Mouse (Mus musculus): Measurements from ENCODE around the gene Polk. TPM values are rescaled to one million over a fixed set of nuclear protein-coding genes. Genes with fewer than 3 reads are reported as not detected.
A peak's percentile ranks its signal among the peaks of the same experiment; 100 is the strongest.

Polk gene
- polyA plus RNA-seq, 1 experiment from 2014 or later: 9.0 TPM

DNA sequence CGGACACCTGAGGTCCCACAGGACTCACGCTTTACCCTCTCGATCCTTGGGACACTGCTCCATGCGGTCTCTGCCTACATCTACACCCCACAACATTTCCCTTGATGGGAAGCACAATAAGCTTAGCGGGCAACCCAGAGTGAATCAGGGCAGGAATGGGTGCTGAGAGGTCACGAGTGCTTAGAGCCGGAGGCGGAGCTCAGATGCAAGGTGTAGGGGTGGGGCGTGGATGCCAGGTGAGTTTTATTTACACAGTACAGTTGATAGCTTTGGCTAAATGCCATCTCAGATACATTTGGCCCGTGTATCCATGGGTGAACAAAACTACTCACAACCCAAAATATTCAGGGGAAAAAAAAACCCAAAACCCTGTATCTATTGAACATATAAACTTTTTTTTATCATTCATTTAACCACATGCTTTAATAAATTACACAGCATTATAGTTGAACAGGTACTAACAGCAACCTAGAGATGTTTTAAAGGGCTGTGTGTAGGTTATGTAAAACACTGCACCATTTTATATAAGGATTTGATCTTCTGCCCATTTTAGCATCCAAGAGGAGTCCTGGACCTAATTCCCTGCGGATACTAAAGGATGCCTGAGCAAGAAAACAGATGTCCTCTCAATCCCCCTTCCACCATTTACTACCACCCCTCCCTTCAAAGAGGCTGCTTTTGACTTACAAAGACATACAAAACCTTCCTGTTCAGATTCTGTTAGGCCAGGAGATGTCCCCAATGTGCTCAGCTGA, 90.8 kb downstream of the Polk start:
- WGBS: 91% methylated on average over 11 of the region's 11 CpGs
- no peak overlapping the region for H3K27ac ChIP-seq
- H3K36me3 ChIP-seq (replicated peaks): no peaks in the 10 kb centered on the region
- H3K9me3 ChIP-seq: no peaks in the 10 kb centered on the region
- H3K4me3 ChIP-seq: no peak overlapping the region
- H3K27me3 ChIP-seq (ENCODE audit: poor library complexity, severe bottlenecking): no peaks in the 10 kb centered on the region
- DNase-seq (ENCODE audit: extremely low spot score, low spot score): no peak
- no peaks in the 10 kb centered on the region for H3K4me1 ChIP-seq

DNA sequence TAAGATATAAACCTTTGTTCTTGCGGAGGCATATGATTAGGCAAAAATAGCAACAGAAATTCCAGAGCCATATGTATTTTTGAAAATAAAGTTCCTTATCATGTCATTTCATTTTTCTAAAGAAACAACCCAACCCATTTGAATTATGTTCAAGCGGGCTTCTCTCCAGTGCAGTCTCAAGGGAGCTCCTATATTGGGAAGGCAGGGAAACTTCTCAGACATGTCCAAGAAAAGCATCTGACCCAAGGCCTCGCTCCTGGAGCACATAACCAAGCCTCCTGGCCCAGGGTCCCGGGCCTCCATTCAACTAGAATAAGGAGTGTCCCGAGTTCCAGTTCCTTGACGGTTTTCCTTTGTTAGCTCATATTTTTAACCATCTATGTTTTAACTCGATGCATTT, 91.5 kb downstream of the Polk start:
- no peaks in the 10 kb centered on the region for H3K36me3 ChIP-seq (replicated peaks)
- no peaks in the 10 kb centered on the region for H3K27me3 ChIP-seq (ENCODE audit: poor library complexity, severe bottlenecking)
- 92% methylated on average over 7 of the region's 7 CpGs for WGBS
- no peak overlapping the region for H3K27ac ChIP-seq
- no peaks in the 10 kb centered on the region for H3K4me1 ChIP-seq
- H3K4me3 ChIP-seq: no peak overlapping the region
- H3K9me3 ChIP-seq: no peaks in the 10 kb centered on the region
- DNase-seq (ENCODE audit: extremely low spot score, low spot score): no peak

DNA sequence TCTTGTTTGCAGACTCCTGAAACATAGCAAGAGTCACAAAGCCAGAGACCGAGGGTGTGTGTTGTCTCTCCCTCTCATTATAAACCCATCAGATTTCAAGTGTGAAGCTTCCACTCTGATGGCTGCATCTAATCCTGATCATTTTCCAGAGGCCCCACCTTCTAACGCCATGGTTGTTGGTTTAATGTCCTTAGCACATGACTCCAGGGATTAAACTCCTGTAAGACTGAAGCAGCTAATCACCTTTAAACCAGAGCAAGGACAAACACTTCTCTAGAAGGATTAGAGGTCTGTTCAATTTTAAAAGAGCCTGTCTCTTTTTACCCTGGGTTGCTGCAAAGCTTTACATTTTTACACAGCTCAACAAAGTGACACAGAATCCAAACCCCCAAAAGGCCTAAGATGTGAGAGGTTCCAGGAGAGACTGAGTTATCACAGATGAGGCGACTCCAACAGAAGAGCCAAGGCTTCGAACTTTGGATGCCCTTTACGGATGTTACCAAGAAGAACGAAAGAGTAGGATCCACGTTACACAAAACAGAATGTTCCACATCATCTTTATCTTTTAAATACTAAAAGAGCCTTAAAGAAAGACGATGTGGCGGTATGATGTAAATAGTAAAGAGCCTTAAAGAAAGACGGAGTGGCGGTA, 92.0 kb downstream of the Polk start:
- H3K27me3 ChIP-seq (ENCODE audit: poor library complexity, severe bottlenecking): no peaks in the 10 kb centered on the region
- DNase-seq (ENCODE audit: extremely low spot score, low spot score): no peak
- H3K4me3 ChIP-seq: no peak overlapping the region
- 81% methylated on average over 11 of the region's 11 CpGs for WGBS
- no peaks in the 10 kb centered on the region for H3K36me3 ChIP-seq (replicated peaks)
- no peaks in the 10 kb centered on the region for H3K4me1 ChIP-seq
- H3K27ac ChIP-seq: no peak overlapping the region
- no peaks in the 10 kb centered on the region for H3K9me3 ChIP-seq

DNA sequence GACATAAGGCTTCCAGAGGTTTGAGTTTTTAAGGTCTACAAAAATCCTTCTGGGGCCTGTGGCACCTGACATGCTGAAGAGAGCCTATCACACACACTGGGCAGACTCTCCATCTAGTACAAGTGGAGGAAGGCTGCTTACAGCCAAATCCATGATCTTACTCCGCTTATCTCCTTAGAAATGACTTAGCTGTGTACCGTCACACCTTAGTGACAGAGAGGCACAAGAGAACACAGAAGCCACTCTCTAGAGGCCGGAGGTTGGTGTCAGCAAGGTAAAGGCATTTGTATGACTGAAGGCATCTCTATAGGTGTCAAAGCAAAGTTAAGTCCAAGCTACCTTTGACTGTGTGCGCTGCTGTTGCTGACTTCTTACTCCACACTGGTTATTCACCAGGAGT, 101.9 kb downstream of the Polk start:
- Histone ChIP-seq H3K36me3 (replicated peaks) (no peaks in the 10 kb centered on the region), H3K4me1 (peaks cover 7% of the 10 kb centered on the region), H3K27me3 (ENCODE audit: poor library complexity, severe bottlenecking) (no peaks in the 10 kb centered on the region), H3K4me3 (no peak overlapping the region), H3K9me3 (no peaks in the 10 kb centered on the region), H3K27ac (no peak overlapping the region)
- 95% methylated on average over 4 of the region's 4 CpGs for WGBS
- DNase-seq (ENCODE audit: extremely low spot score, low spot score): no peak

DNA sequence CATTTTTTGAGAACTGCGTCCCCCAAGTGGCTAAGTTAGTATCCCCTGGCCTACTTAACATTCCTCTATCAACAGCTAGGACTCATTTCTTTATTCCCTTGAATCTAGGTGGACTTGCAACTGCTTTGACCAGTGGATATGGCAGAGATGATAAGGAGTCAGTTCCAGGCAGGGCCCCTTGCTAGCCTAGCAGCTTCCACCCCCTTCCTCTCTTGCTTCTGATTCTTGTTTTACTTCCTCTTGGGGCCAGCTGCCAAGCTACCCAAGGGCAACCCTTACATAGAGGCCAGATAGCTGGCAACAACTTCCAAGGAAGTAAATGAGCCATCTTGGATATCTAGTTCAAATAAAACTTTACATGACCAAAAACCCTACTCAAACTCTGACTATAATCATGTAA, 105.5 kb downstream of the Polk start:
- no peaks in the 10 kb centered on the region for H3K9me3 ChIP-seq
- H3K27me3 ChIP-seq (ENCODE audit: poor library complexity, severe bottlenecking): no peaks in the 10 kb centered on the region

DNA sequence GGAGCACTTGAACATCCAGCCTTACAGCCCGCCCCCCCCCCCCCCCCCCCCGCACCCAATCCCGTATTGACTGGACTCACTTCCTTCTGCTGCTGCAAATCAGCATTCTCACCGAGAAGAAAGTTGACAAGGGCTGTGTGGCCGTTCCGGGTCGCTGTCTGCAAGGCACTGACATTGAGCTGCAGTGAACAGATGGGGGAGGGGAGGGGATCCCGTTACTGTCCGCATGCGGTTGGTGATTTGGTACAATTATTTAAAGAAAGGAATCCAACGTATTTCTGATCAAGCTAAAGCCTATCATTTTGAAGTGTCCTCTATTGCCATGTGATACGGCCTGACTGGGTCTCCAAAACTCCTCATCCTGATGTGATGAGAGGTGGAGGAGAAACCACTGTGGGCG, 106.6 kb downstream of the Polk start:
- no peaks in the 10 kb centered on the region for H3K9me3 ChIP-seq
- H3K27ac ChIP-seq: no peak overlapping the region
- no peaks in the 10 kb centered on the region for H3K36me3 ChIP-seq (replicated peaks)
- WGBS: 55% methylated on average over 12 of the region's 13 CpGs
- H3K4me3 ChIP-seq: no peak overlapping the region
- H3K27me3 ChIP-seq (ENCODE audit: poor library complexity, severe bottlenecking): no peaks in the 10 kb centered on the region
- DNase-seq (ENCODE audit: extremely low spot score, low spot score): no peak
- peaks cover 17% of the 10 kb centered on the region for H3K4me1 ChIP-seq

More for the DNA sequence above, 105.5 kb downstream of the Polk start:
- Histone ChIP-seq H3K36me3 (replicated peaks) (no peaks in the 10 kb centered on the region), H3K4me3 (no peak overlapping the region), H3K4me1 (peaks cover 17% of the 10 kb centered on the region), H3K27ac (no peak overlapping the region)
- WGBS: 100% methylated on average over 1 of the region's 1 CpGs
- DNase-seq (ENCODE audit: extremely low spot score, low spot score): no peak

DNA sequence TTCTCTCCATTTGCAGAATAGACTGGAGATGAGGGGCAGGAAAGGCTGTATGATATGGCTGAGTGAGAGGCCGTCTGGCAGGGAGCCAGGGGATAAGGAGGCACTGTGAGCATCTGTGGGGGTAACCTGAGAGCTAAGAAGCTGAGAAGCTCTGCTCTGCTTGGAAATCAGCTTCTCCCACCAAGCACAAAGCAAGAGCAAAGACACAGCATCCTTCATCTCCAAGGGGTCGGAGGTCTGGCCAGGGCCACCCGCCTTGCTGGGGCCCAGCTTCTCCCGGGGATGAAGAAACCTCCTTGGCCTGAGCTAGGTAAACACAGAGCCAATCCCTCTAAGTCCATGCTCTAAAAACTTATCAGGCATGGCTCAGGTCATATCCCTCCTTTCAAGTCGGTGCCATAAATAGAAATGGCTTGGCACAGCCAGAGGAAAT, 107.5 kb downstream of the Polk start:
- 68% methylated on average over 5 of the region's 5 CpGs for WGBS
- DNase-seq (ENCODE audit: extremely low spot score, low spot score): no peak
- Histone ChIP-seq H3K9me3 (no peaks in the 10 kb centered on the region), H3K36me3 (replicated peaks) (no peaks in the 10 kb centered on the region), H3K4me3 (no peak overlapping the region), H3K27ac (peak overlapping the region; percentile 9; the same call in 1 of the 2 replicates), H3K27me3 (ENCODE audit: poor library complexity, severe bottlenecking) (no peaks in the 10 kb centered on the region), H3K4me1 (peaks cover 17% of the 10 kb centered on the region)

DNA sequence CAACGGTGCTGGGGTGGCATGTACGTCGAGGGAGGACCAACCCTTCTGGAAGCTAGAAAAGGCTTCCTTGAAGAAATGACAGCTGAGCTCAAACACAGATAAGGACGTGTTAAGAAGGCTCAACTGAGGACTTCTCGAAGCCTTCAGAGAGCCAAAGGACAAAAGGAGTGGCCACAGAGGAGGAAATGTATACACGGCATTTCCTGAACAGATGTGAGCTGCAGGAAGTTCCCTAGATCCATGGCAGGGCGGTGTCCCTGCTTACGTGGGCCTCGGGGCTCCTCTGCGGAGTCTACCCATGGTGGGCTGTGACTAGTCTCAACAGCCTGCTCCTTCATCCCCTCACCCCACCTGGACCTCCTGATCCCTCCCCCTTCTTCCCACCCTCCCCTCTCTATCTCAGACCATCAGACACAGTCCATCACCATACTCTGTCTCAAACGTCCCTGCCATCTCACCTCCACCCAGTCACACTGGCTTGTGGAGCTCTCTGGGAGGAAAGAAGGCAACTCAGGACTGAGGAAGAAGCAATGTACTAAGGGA, 108.7 kb downstream of the Polk start:
- WGBS: 85% methylated on average over 11 of the region's 11 CpGs
- no peak for DNase-seq (ENCODE audit: extremely low spot score, low spot score)
- Histone ChIP-seq H3K9me3 (no peaks in the 10 kb centered on the region), H3K4me3 (no peak overlapping the region), H3K36me3 (replicated peaks) (no peaks in the 10 kb centered on the region), H3K27ac (peak overlapping the region; percentile 30; the same call in 1 of the 2 replicates), H3K27me3 (ENCODE audit: poor library complexity, severe bottlenecking) (no peaks in the 10 kb centered on the region), H3K4me1 (peaks cover 17% of the 10 kb centered on the region)

DNA sequence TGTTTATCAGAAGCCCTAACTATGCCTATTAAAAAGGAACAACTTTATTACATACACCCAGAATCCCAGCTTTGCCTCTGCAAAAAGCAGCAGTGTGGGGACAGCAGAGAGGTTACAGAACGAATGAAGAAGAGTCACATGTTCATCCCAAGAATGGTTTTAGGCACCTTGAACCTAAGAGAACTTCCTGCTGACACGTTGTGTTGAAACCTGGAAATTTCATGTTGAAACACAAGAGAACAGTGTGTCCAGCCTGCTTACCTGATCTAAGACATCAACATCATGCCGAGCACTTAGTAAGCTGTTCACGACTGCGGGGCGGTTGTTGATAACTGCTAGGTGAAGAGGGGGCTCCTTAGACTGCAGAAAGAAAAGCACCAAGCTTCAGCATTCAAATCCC, 109.3 kb downstream of the Polk start:
- no peaks in the 10 kb centered on the region for H3K36me3 ChIP-seq (replicated peaks)
- H3K9me3 ChIP-seq: no peaks in the 10 kb centered on the region
- H3K27ac ChIP-seq: no peak overlapping the region
- H3K4me1 ChIP-seq: peaks cover 17% of the 10 kb centered on the region
- 88% methylated on average over 6 of the region's 6 CpGs for WGBS
- H3K4me3 ChIP-seq: no peak overlapping the region
- H3K27me3 ChIP-seq (ENCODE audit: poor library complexity, severe bottlenecking): no peaks in the 10 kb centered on the region
- DNase-seq (ENCODE audit: extremely low spot score, low spot score): no peak

DNA sequence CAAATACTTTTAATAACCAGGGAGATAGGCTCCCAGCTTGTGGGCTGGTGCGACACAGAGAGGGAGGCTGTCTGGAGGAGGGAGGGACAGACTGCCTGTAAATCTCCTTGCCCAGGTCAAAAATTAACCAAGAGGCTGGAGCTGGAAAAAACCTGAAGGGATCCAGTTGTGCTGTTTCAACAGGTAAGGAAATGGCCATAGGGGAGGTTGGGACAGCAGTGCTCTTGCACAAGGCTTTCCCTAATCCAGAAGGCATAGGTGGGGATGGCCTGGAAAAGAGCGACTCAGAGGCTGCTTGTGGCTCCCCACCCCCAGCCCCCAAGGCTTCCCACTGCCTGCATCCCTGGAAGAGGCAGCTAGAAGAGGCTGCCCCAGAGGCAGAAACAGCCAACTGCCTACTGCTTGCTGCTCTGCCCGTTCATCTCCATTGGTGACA, 110.0 kb downstream of the Polk start:
- Histone ChIP-seq H3K27ac (no peak overlapping the region), H3K4me3 (no peak overlapping the region), H3K4me1 (peaks cover 17% of the 10 kb centered on the region), H3K36me3 (replicated peaks) (no peaks in the 10 kb centered on the region), H3K27me3 (ENCODE audit: poor library complexity, severe bottlenecking) (no peaks in the 10 kb centered on the region), H3K9me3 (no peaks in the 10 kb centered on the region)
- no peak for DNase-seq (ENCODE audit: extremely low spot score, low spot score)
- WGBS: 64% methylated on average over 3 of the region's 3 CpGs

DNA sequence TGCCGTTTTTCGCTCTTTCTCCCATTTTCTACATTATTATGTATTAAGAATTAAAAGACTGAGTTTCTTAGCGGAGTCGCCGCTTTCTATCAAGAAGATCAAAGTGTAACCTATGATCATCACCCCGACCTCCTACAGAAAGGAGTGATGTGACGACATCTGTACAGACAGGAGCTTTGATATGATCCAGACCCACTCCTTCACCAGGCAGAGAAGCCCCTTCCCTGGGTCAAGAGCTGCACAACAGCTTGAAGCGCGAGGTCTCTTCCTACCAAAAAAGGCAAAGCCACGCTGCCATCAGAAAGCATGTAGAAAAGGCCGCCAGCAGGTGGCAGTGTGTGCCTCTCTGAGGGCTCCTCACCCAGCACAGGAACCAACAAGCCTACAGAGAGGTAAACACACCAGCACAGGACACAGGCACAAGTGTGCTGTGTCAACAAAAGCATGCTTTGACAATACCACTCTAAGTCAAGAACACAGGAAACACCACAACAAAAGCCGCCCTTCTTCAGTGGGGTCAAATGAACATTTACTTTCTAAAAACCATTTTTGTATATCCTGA, 110.7 kb downstream of the Polk start:
- Histone ChIP-seq H3K27me3 (ENCODE audit: poor library complexity, severe bottlenecking) (no peaks in the 10 kb centered on the region), H3K27ac (no peak overlapping the region), H3K4me1 (peaks cover 22% of the 10 kb centered on the region), H3K4me3 (no peak overlapping the region), H3K36me3 (replicated peaks) (no peaks in the 10 kb centered on the region), H3K9me3 (no peaks in the 10 kb centered on the region)
- DNase-seq (ENCODE audit: extremely low spot score, low spot score): peak; percentile 79
- 40% methylated on average over 12 of the region's 12 CpGs for WGBS
